Mouse (Mus musculus) myocyte (in vitro differentiated cells): Measurements from ENCODE around the gene Deaf1. TPM values are rescaled to one million over a fixed set of nuclear protein-coding genes. Genes with fewer than 3 reads are reported as not detected.

Source experiments
- H3K27me3 ChIP-seq: one replicate; pipeline ENCODE4 v1.6.1; 2011; ENCODE audit not compliant: control insufficient read depth, insufficient read depth, insufficient read length
- H3K36me3 ChIP-seq: one replicate; pipeline ENCODE4 v1.6.1; 2011; ENCODE audit not compliant: control insufficient read depth, insufficient read depth
- H3K4me2 ChIP-seq: one replicate; pipeline ENCODE4 v1.6.1; 2011; ENCODE audit warnings: low read depth, control low read depth
- H3K4me3 ChIP-seq: one replicate; pipeline ENCODE4 v1.5.1; 2011; ENCODE audit warnings: mild to moderate bottlenecking, control low read depth, moderate library complexity
- H3K79me2 ChIP-seq: one replicate; pipeline ENCODE4 v1.6.1; 2011; ENCODE audit not compliant: control insufficient read depth, insufficient read depth
- H3ac ChIP-seq: one replicate; pipeline ENCODE4 v1.6.1; 2011; ENCODE audit not compliant: control insufficient read depth, insufficient read length
- CEBPB ChIP-seq: IDR thresholded peaks from 2 replicates; pipeline ENCODE4 v1.6.1; 2011; ENCODE audit warnings: mild to moderate bottlenecking, moderate library complexity; ENCODE audit not compliant: poor library complexity, insufficient read depth, severe bottlenecking
- E2F4 ChIP-seq: IDR thresholded peaks from one replicate; pipeline ENCODE4 v1.6.1; 2011; ENCODE audit warnings: mild to moderate bottlenecking, control low read depth, moderate library complexity; ENCODE audit not compliant: insufficient read depth
- MAX ChIP-seq: IDR thresholded peaks from one replicate; pipeline ENCODE4 v1.6.1; 2011; ENCODE audit warnings: low read depth, mild to moderate bottlenecking, control low read depth
- MYOD1 ChIP-seq, 3 experiments: IDR thresholded peaks; one replicate each; pipeline ENCODE4 v1.6.1; 2011; ENCODE audit warnings: control low read depth in 2 of 3, low read depth in 2 of 3, mild to moderate bottlenecking in 2 of 3, moderate library complexity in 1 of 3; ENCODE audit not compliant: insufficient read length in 2 of 3, control insufficient read depth in 1 of 3
- MYOG ChIP-seq, 3 experiments: IDR thresholded peaks; one replicate each; pipeline ENCODE4 v1.6.1; 2011; ENCODE audit warnings: control low read depth in 2 of 3, low read depth in 2 of 3, mild to moderate bottlenecking in 2 of 3; ENCODE audit not compliant: insufficient read length in 2 of 3, control insufficient read depth in 1 of 3, insufficient read depth in 1 of 3
- POLR2A ChIP-seq: IDR thresholded peaks from one replicate; pipeline ENCODE4 v1.6.1; 2011; ENCODE audit warnings: low read depth, mild to moderate bottlenecking, control low read depth, moderate library complexity; ENCODE audit not compliant: insufficient read length
- POLR2AphosphoS2 ChIP-seq: IDR thresholded peaks from one replicate; pipeline ENCODE4 v1.6.1; 2011; ENCODE audit warnings: low read depth, control low read depth; ENCODE audit not compliant: insufficient read length
- REST ChIP-seq: IDR thresholded peaks from one replicate; pipeline ENCODE4 v1.6.1; 2011; ENCODE audit warnings: mild to moderate bottlenecking, control low read depth, moderate library complexity; ENCODE audit not compliant: insufficient read depth, insufficient read length
- SRF ChIP-seq: IDR thresholded peaks from one replicate; pipeline ENCODE4 v1.6.1; 2011; ENCODE audit warnings: low read depth; ENCODE audit not compliant: control insufficient read depth, insufficient read length
- TCF12 ChIP-seq: IDR thresholded peaks from one replicate; pipeline ENCODE4 v1.6.1; 2011; ENCODE audit warnings: mild to moderate bottlenecking, control low read depth; ENCODE audit not compliant: poor library complexity, insufficient read depth, severe bottlenecking
- TCF3 ChIP-seq: IDR thresholded peaks from one replicate; pipeline ENCODE4 v1.6.1; 2011; ENCODE audit warnings: low read depth, control low read depth; ENCODE audit not compliant: insufficient read length
- USF1 ChIP-seq: IDR thresholded peaks from one replicate; pipeline ENCODE4 v1.6.1; 2011; ENCODE audit warnings: low read depth, mild to moderate bottlenecking, control low read depth, moderate library complexity
- polyA plus RNA-seq: library from polyadenylated mRNA; unstranded; fragments of >200 nt; fragmentation: generic; extraction: Trizol; gene quantifications from one replicate; pipeline ENCODE4 v1.2.1, GENCODE M21; 2012; ENCODE audit warnings: missing spikeins

The Deaf1 gene
- polyA plus RNA-seq, 1 experiment: 11.8 TPM

DNA sequence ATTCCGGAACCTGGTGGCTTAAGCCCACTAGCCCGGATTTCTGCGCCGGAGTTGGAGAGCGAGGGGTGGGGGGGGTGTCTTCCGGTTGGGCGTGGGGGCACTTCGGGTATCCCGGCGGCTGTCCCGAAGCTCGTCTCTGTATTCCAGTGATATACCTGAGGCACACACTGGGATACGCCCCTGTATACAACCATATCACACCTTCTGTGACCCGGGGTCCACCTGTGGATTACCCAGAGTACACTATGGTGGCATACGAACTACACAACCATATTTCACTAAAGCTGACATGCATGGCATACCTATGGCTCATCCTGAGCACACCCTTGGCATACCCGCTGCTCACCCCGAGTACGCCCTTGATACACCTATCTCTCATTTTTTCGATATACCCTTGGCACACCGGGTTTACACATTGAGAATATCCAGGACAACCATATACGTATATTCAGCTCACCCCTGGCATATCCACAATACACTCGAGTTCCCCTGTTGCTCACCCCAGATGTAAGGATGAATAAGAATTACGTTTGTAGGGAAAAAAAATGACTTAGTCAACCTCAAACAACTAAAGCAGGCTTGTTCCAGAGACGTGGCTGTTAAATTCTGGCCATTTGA lies 992 bp upstream of the Deaf1 start:
- peak overlapping the region; percentile 89 for H3K4me3 ChIP-seq
- peak overlapping the region; percentile 51 for H3ac ChIP-seq
- TF ChIP-seq REST: no peak
- TF ChIP-seq CEBPB: no peak
- no peak for TF ChIP-seq E2F4
- TF ChIP-seq MYOG (IDR thresholded peaks at IDR 0.05; ENCODE audit: control insufficient read depth in 1 of 3, insufficient read depth in 1 of 3, insufficient read length in 2 of 3, low read depth in 2 of 3): no peak
- no peak for TF ChIP-seq POLR2A
- TF ChIP-seq TCF3: no peak
- peak overlapping the region; percentile 86 for H3K4me2 ChIP-seq
- no peaks in the 10 kb centered on the region for H3K36me3 ChIP-seq
- H3K79me2 ChIP-seq: peaks cover 26% of the 10 kb centered on the region
- H3K27me3 ChIP-seq: no peaks in the 10 kb centered on the region

DNA sequence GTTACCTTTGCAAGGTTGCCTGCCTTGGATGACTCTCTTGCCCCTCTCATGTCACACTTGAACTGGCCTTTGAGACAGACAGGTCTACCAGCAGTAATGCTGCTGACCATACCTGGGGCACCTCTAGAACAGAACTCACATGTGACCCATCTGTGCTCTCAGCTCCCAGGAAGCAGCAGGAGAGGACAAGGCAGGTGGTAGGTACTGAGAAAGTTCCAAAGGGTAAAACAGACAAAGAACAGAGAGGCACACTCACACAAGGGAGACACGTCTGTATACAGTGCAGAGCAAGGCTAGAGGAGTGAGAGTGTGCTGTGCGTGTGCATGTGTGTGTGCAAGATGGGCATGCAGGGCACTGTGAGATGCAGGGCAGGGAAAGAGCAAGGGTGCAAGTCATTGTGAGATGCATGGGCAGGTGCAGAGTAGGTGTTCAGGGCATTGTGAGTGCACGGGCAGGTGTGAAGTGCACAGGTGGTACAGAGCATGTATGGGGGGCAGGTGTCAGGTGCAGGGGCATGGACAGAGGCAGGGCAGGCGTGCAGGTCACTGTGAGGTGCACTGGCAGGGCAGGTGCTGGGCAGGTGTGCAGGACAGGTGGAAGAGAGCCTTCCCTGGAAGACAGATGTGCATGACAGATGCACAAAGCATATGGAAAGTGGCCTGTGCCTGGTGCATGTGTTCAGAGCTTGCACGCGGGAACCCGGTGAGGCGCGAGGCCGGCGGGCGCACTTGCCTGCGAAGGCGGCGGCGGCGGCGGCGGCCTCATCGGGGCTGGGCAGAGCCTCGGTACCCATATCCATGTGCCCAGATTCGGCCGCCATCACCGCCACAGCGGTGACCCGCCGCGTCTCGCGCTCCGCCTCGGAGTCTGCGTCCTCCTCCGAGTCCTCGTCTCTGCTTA lies 694 bp downstream of the Deaf1 start:
- Histone ChIP-seq H3K4me2 (peak overlapping the region; percentile 94), H3K4me3 (peak overlapping the region; percentile 89), H3K36me3 (peaks cover 11% of the 10 kb centered on the region), H3ac (peak overlapping the region; percentile 51), H3K79me2 (peaks cover 26% of the 10 kb centered on the region), H3K27me3 (no peaks in the 10 kb centered on the region)
- TF ChIP-seq MYOG (IDR thresholded peaks at IDR 0.05; ENCODE audit: control insufficient read depth in 1 of 3, insufficient read depth in 1 of 3, insufficient read length in 2 of 3, low read depth in 2 of 3) (peak in 2 of 3 experiments; percentile 61 to 77), MAX (no peak), TCF3 (no peak), MYOD1 (IDR thresholded peaks at IDR 0.05; ENCODE audit: control insufficient read depth in 1 of 3, insufficient read length in 2 of 3, low read depth in 2 of 3) (peak in 2 of 3 experiments; percentile 46 to 78), TCF12 (no peak)

DNA sequence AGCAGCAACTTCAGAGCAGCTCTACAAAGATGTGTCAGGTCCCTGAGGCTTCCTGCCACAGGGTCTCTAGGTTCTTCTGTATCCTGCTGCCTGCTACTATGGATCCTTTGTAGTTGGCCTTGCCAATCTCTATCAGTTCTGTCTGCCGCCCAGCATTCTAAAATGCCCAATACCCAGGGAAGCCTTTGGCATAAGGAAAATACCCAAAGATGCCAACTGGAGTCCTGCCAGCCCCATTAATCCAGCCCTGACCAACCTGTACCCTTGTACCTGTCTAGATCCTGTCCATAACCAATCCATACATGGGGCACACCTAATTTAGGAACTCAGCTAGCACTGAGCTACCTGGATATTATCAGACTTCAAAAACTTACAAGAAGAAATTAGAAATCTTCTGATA lies 2.8 kb downstream of the Deaf1 start:
- peaks cover 26% of the 10 kb centered on the region for H3K79me2 ChIP-seq
- H3K27me3 ChIP-seq: no peaks in the 10 kb centered on the region
- H3ac ChIP-seq: no peak overlapping the region
- H3K4me3 ChIP-seq: no peak overlapping the region
- TF ChIP-seq REST: no peak
- no peak for TF ChIP-seq MAX
- no peak for TF ChIP-seq TCF3
- no peak for TF ChIP-seq POLR2AphosphoS2
- TF ChIP-seq USF1: no peak
- TF ChIP-seq E2F4: no peak
- no peak for TF ChIP-seq TCF12
- TF ChIP-seq SRF: no peak
- TF ChIP-seq CEBPB: no peak
- TF ChIP-seq POLR2A: no peak
- no peak for TF ChIP-seq MYOD1 (IDR thresholded peaks at IDR 0.05; ENCODE audit: control insufficient read depth in 1 of 3, insufficient read length in 2 of 3, low read depth in 2 of 3)
- TF ChIP-seq MYOG (IDR thresholded peaks at IDR 0.05; ENCODE audit: control insufficient read depth in 1 of 3, insufficient read depth in 1 of 3, insufficient read length in 2 of 3, low read depth in 2 of 3): no peak
- H3K36me3 ChIP-seq: peaks cover 21% of the 10 kb centered on the region
- H3K4me2 ChIP-seq: no peak overlapping the region

DNA sequence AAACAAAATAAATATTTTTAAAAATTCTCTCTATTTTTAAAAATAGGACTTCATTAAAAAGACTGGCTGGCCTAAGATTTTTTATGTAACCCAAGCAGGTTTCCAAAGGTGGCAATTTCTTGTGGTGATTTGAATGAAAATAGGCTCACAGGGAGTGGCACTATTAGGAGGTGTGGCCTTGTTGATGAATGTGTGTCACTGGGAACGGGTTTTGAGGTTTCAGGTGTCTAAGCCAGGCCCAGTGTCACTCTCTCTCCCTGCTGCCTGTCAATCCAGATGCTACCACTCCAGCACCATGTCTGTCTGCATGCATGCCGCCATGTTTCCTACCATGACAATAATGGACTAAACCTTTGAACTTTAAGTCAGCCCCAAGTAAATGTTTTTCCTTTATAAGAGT lies 8.0 kb downstream of the Deaf1 start:
- no peak overlapping the region for H3K4me2 ChIP-seq
- no peak overlapping the region for H3ac ChIP-seq
- peaks cover 49% of the 10 kb centered on the region for H3K36me3 ChIP-seq
- H3K4me3 ChIP-seq: no peak overlapping the region
- peaks cover 3% of the 10 kb centered on the region for H3K79me2 ChIP-seq
- no peak for TF ChIP-seq E2F4
- TF ChIP-seq USF1: no peak
- TF ChIP-seq SRF: no peak
- TF ChIP-seq MAX: no peak
- TF ChIP-seq POLR2AphosphoS2: no peak
- no peak for TF ChIP-seq POLR2A
- no peak for TF ChIP-seq TCF3
- TF ChIP-seq CEBPB: no peak
- TF ChIP-seq MYOG (IDR thresholded peaks at IDR 0.05; ENCODE audit: control insufficient read depth in 1 of 3, insufficient read depth in 1 of 3, insufficient read length in 2 of 3, low read depth in 2 of 3): no peak
- TF ChIP-seq MYOD1 (IDR thresholded peaks at IDR 0.05; ENCODE audit: control insufficient read depth in 1 of 3, insufficient read length in 2 of 3, low read depth in 2 of 3): no peak
- TF ChIP-seq TCF12: no peak
- no peak for TF ChIP-seq REST
- H3K27me3 ChIP-seq: no peaks in the 10 kb centered on the region
